Mouse (Mus musculus): ENCODE measurements at regions not wholly inside any gene's neighbourhood (a gene's known extent, or its start where the extent isn't known, plus 50 kb on each side); places are given as distances from the start of the nearest gene placed in this dataset.

DNA sequence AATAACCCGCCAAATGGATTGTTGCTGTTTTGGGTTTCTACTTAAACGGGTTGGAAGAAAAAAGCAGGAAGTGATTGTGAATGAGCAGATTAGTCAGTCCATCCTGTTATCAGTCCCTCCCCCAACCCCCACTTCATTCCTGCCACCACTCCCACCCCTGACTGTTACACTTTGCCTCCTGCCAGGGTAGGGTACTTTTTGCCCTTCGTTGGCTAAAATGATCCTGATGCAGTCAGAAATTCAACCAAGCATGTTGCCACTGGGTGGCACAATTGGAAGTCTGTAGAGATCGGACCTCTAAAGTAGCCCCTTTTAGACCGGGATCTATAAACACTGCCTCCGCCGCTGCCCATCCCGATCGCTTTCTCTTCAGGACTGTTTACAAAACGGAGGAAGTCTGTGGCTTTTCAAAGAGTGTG is 96.0 kb upstream of the Jazf1 start:
- no peaks in the 10 kb centered on the region for H3K4me1 ChIP-seq (ENCODE audit: control insufficient read depth in 1 of 2, insufficient read depth in 2 of 2, low read length in 2 of 2)
- DNase-seq (ENCODE audit: low read depth, low spot score), result no peak

GRCm38 (mm10) chr6:53163091-53163490 is 94.7 kb upstream of the Jazf1 start:
- no peak for TF ChIP-seq MAFK (IDR thresholded peaks at IDR 0.05; ENCODE audit: borderline replicate concordance, low read depth, low read length)
- TF ChIP-seq POLR2AphosphoS5 (IDR thresholded peaks at IDR 0.05; ENCODE audit: borderline replicate concordance, low read depth, low read length), result no peak
- TF ChIP-seq MYB (IDR thresholded peaks at IDR 0.05; ENCODE audit: low read depth, low read length), result no peak
- TF ChIP-seq MAX (IDR thresholded peaks at IDR 0.05; ENCODE audit: low read length), result no peak
- TF ChIP-seq POLR2A (IDR thresholded peaks at IDR 0.05; ENCODE audit: control insufficient read depth in 1 of 2, insufficient read depth in 1 of 2, low read depth in 1 of 2, low read length in 2 of 2, poor library complexity in 1 of 2), result no peak
- TF ChIP-seq E2F4 (IDR thresholded peaks at IDR 0.05; ENCODE audit: borderline replicate concordance, low read depth, low read length), result no peak
- no peak for TF ChIP-seq ZNF384 (IDR thresholded peaks at IDR 0.05; ENCODE audit: low read depth, low read length)
- no peak overlapping the region for H3K27ac ChIP-seq (ENCODE audit: control insufficient read depth, low read depth, low read length)
- H3K4me3 ChIP-seq (ENCODE audit: control insufficient read depth in 1 of 2, insufficient read depth in 1 of 2, low read depth in 2 of 2, low read length in 2 of 2), result no peak overlapping the region

More for the DNA sequence above, 96.0 kb upstream of the Jazf1 start:
- Histone ChIP-seq H3K4me3 (ENCODE audit: control insufficient read depth in 1 of 2, insufficient read depth in 1 of 2, low read depth in 2 of 2, low read length in 2 of 2) (no peak overlapping the region), H3K9ac (ENCODE audit: control insufficient read depth, low read depth, low read length, poor library complexity, severe bottlenecking) (no peak overlapping the region), H3K27me3 (ENCODE audit: control insufficient read depth in 1 of 2, insufficient read depth in 2 of 2, low read length in 2 of 2) (no peaks in the 10 kb centered on the region), H3K36me3 (ENCODE audit: control insufficient read depth in 1 of 2, insufficient read depth in 2 of 2, low read length in 2 of 2) (no peaks in the 10 kb centered on the region), H3K9me3 (replicated peaks; ENCODE audit: insufficient read depth, low read length) (no peaks in the 10 kb centered on the region), H3K79me2 (ENCODE audit: control insufficient read depth, insufficient read depth, low read length, poor library complexity) (no peaks in the 10 kb centered on the region), H3K27ac (ENCODE audit: control insufficient read depth, low read depth, low read length) (no peak overlapping the region)
- TF ChIP-seq BHLHE40 (IDR thresholded peaks at IDR 0.05; ENCODE audit: borderline replicate concordance, low read depth, low read length) (no peak), ZMIZ1 (IDR thresholded peaks at IDR 0.05; ENCODE audit: low read depth, low read length) (no peak), ZNF384 (IDR thresholded peaks at IDR 0.05; ENCODE audit: low read depth, low read length) (no peak), NELFE (IDR thresholded peaks at IDR 0.05; ENCODE audit: low read depth, low read length) (no peak), NRF1 (IDR thresholded peaks at IDR 0.05; ENCODE audit: insufficient read depth, low read depth, low read length, poor library complexity, severe bottlenecking) (no peak), JUND (IDR thresholded peaks at IDR 0.05; ENCODE audit: low read depth, low read length) (no peak), CHD1 (IDR thresholded peaks at IDR 0.05; ENCODE audit: low read depth, low read length) (no peak)

GRCm38 (mm10) chr6:53161627-53162026 is 93.2 kb upstream of the Jazf1 start:
- TF ChIP-seq MAX (IDR thresholded peaks at IDR 0.05; ENCODE audit: low read length) (no peak), TCF12 (IDR thresholded peaks at IDR 0.05; ENCODE audit: low read depth, low read length) (no peak), ETS1 (IDR thresholded peaks at IDR 0.05; ENCODE audit: low read depth, low read length) (no peak), RCOR1 (IDR thresholded peaks at IDR 0.05; ENCODE audit: low read depth, low read length) (no peak), USF2 (IDR thresholded peaks at IDR 0.05; ENCODE audit: borderline replicate concordance in 1 of 2, insufficient read depth in 1 of 2, low read depth in 1 of 2, low read length in 2 of 2) (no peak), BHLHE40 (IDR thresholded peaks at IDR 0.05; ENCODE audit: borderline replicate concordance, low read depth, low read length) (no peak), TBP (IDR thresholded peaks at IDR 0.05; ENCODE audit: low read depth, low read length) (no peak)
- no peak for DNase-seq (ENCODE audit: low read depth, low spot score)
- H3K9me3 ChIP-seq (replicated peaks; ENCODE audit: insufficient read depth, low read length), result no peaks in the 10 kb centered on the region

More at GRCm38 (mm10) chr6:53163091-53163490, 94.7 kb upstream of the Jazf1 start:
- H3K9me3 ChIP-seq (replicated peaks; ENCODE audit: insufficient read depth, low read length), result no peaks in the 10 kb centered on the region
- H3K27me3 ChIP-seq (ENCODE audit: control insufficient read depth in 1 of 2, insufficient read depth in 2 of 2, low read length in 2 of 2), result no peaks in the 10 kb centered on the region
- H3K9ac ChIP-seq (ENCODE audit: control insufficient read depth, low read depth, low read length, poor library complexity, severe bottlenecking), result no peak overlapping the region
- no peaks in the 10 kb centered on the region for H3K4me1 ChIP-seq (ENCODE audit: control insufficient read depth in 1 of 2, insufficient read depth in 2 of 2, low read length in 2 of 2)
- no peak for DNase-seq (ENCODE audit: low read depth, low spot score)
- H3K79me2 ChIP-seq (ENCODE audit: control insufficient read depth, insufficient read depth, low read length, poor library complexity), result no peaks in the 10 kb centered on the region
- no peaks in the 10 kb centered on the region for H3K36me3 ChIP-seq (ENCODE audit: control insufficient read depth in 1 of 2, insufficient read depth in 2 of 2, low read length in 2 of 2)

More at GRCm38 (mm10) chr6:53161627-53162026, 93.2 kb upstream of the Jazf1 start:
- H3K4me3 ChIP-seq (ENCODE audit: control insufficient read depth in 1 of 2, insufficient read depth in 1 of 2, low read depth in 2 of 2, low read length in 2 of 2), result no peak overlapping the region
- no peaks in the 10 kb centered on the region for H3K36me3 ChIP-seq (ENCODE audit: control insufficient read depth in 1 of 2, insufficient read depth in 2 of 2, low read length in 2 of 2)
- no peak overlapping the region for H3K27ac ChIP-seq (ENCODE audit: control insufficient read depth, low read depth, low read length)
- no peaks in the 10 kb centered on the region for H3K79me2 ChIP-seq (ENCODE audit: control insufficient read depth, insufficient read depth, low read length, poor library complexity)
- H3K27me3 ChIP-seq (ENCODE audit: control insufficient read depth in 1 of 2, insufficient read depth in 2 of 2, low read length in 2 of 2), result no peaks in the 10 kb centered on the region
- no peaks in the 10 kb centered on the region for H3K4me1 ChIP-seq (ENCODE audit: control insufficient read depth in 1 of 2, insufficient read depth in 2 of 2, low read length in 2 of 2)
- H3K9ac ChIP-seq (ENCODE audit: control insufficient read depth, low read depth, low read length, poor library complexity, severe bottlenecking), result no peak overlapping the region
